Mouse (Mus musculus) MEL (cell line): Measurements from ENCODE around the gene Myrfl. TPM values are rescaled to one million over a fixed set of nuclear protein-coding genes. Genes with fewer than 3 reads are reported as not detected.

Experiments used
- DNase-seq: peaks from one replicate; pipeline ENCODE4 v3.0.0; 2011; ENCODE audit warnings: low read depth, low spot score
- H3K27ac ChIP-seq: 2 replicates; pipeline ENCODE4 v1.5.1; 2012; ENCODE audit warnings: low read depth, mild to moderate bottlenecking, control low read depth, low read length, moderate library complexity; ENCODE audit not compliant: control insufficient read depth
- H3K27me3 ChIP-seq, 2 experiments: fragments of 150-350 bp in 1 of 2; sonication (generic) in 1 of 2; 2 replicates each; pipeline ENCODE4 v1.6.1; 2012; ENCODE audit warnings: low read length in 2 of 2, mild to moderate bottlenecking in 2 of 2, improper control_type of control experiment in 1 of 2, moderate library complexity in 1 of 2; ENCODE audit not compliant: insufficient read depth in 2 of 2, control insufficient read depth in 1 of 2
- H3K36me3 ChIP-seq, 2 experiments: 2 replicates each; pipeline ENCODE4 v1.6.1; 2012 to 2014; ENCODE audit warnings: low read length in 2 of 2, improper control_type of control experiment in 1 of 2, inconsistent platforms in 1 of 2, mild to moderate bottlenecking in 1 of 2; ENCODE audit not compliant: insufficient read depth in 2 of 2, control insufficient read depth in 1 of 2
- H3K4me1 ChIP-seq, 2 experiments: fragments of 150-350 bp in 1 of 2; sonication (generic) in 1 of 2; 2 replicates each; pipeline ENCODE4 v1.6.1; 2012; ENCODE audit warnings: low read length in 2 of 2, improper control_type of control experiment in 1 of 2, mild to moderate bottlenecking in 1 of 2; ENCODE audit not compliant: insufficient read depth in 2 of 2, control insufficient read depth in 1 of 2
- H3K4me3 ChIP-seq, 2 experiments: fragments of 150-350 bp in 1 of 2; sonication (generic) in 1 of 2; 2 replicates each; pipeline ENCODE4 v1.5.1; 2012; ENCODE audit warnings: low read depth in 2 of 2, low read length in 2 of 2, mild to moderate bottlenecking in 2 of 2, moderate library complexity in 2 of 2, control low read depth in 1 of 2, improper control_type of control experiment in 1 of 2; ENCODE audit not compliant: control insufficient read depth in 1 of 2, insufficient read depth in 1 of 2
- H3K79me2 ChIP-seq: 2 replicates; pipeline ENCODE4 v1.6.1; 2012; ENCODE audit warnings: mild to moderate bottlenecking, low read length, moderate library complexity; ENCODE audit not compliant: control insufficient read depth, poor library complexity, insufficient read depth
- H3K9ac ChIP-seq: 2 replicates; pipeline ENCODE4 v1.6.1; 2012; ENCODE audit warnings: low read depth, mild to moderate bottlenecking, control low read depth, low read length, moderate library complexity; ENCODE audit not compliant: control insufficient read depth, poor library complexity, severe bottlenecking
- H3K9me3 ChIP-seq: fragments of 150-350 bp; sonication (generic); replicated peaks from 2 replicates; pipeline ENCODE4 v1.6.1; 2012; ENCODE audit warnings: mild to moderate bottlenecking, low read length, improper control_type of control experiment, moderate library complexity; ENCODE audit not compliant: insufficient read depth
- BHLHE40 ChIP-seq: IDR thresholded peaks from 2 replicates; pipeline ENCODE4 v1.6.1; 2012; ENCODE audit warnings: low read depth, mild to moderate bottlenecking, inconsistent platforms, low read length, improper control_type of control experiment, borderline replicate concordance
- CHD1 ChIP-seq: IDR thresholded peaks from 2 replicates; pipeline ENCODE4 v1.6.1; 2012; ENCODE audit warnings: low read depth, mild to moderate bottlenecking, inconsistent platforms, low read length, improper control_type of control experiment
- CTCF ChIP-seq, 3 experiments: IDR thresholded peaks in 2 of 3; conservative IDR thresholded peaks in 1 of 3; 2 replicates each; pipeline ENCODE4 v1.5.1; 2011 to 2012; ENCODE audit warnings: low read length in 3 of 3, low read depth in 2 of 3, mild to moderate bottlenecking in 2 of 3, improper control_type of control experiment in 1 of 3, inconsistent platforms in 1 of 3, mixed read lengths in 1 of 3, moderate library complexity in 1 of 3; ENCODE audit not compliant: control insufficient read depth in 1 of 3, insufficient read depth in 1 of 3, poor library complexity in 1 of 3, severe bottlenecking in 1 of 3
- ETS1 ChIP-seq: IDR thresholded peaks from 2 replicates; pipeline ENCODE4 v1.6.1; 2012; ENCODE audit warnings: low read depth, mild to moderate bottlenecking, inconsistent platforms, low read length, improper control_type of control experiment, moderate library complexity
- GABPA ChIP-seq: IDR thresholded peaks from 2 replicates; pipeline ENCODE4 v1.6.1; 2012; ENCODE audit warnings: low read depth, mild to moderate bottlenecking, inconsistent platforms, low read length, improper control_type of control experiment, moderate library complexity
- HCFC1 ChIP-seq: IDR thresholded peaks from 2 replicates; pipeline ENCODE4 v1.6.1; 2012; ENCODE audit warnings: low read depth, mild to moderate bottlenecking, inconsistent platforms, low read length, improper control_type of control experiment, moderate library complexity
- JUND ChIP-seq: IDR thresholded peaks from 2 replicates; pipeline ENCODE4 v1.6.1; 2011; ENCODE audit warnings: low read depth, mild to moderate bottlenecking, improper control_type of control experiment, low read length
- KAT2A ChIP-seq: conservative IDR thresholded peaks from 2 replicates; pipeline ENCODE4 v1.6.1; 2012; ENCODE audit warnings: low read depth, low read length, improper control_type of control experiment, inconsistent platforms
- MAX ChIP-seq: IDR thresholded peaks from 2 replicates; pipeline ENCODE4 v1.6.1; 2011; ENCODE audit warnings: low read length, improper control_type of control experiment
- MEF2A ChIP-seq: IDR thresholded peaks from 2 replicates; pipeline ENCODE4 v1.6.1; 2014; ENCODE audit warnings: low read depth, mild to moderate bottlenecking, inconsistent platforms, low read length, improper control_type of control experiment; ENCODE audit not compliant: poor library complexity, insufficient replicate concordance, severe bottlenecking; ENCODE audit errors: extremely low read depth
- NELFE ChIP-seq: IDR thresholded peaks from 2 replicates; pipeline ENCODE4 v1.6.1; 2011; ENCODE audit warnings: low read depth, low read length, improper control_type of control experiment
- NRF1 ChIP-seq: IDR thresholded peaks from 2 replicates; pipeline ENCODE4 v1.6.1; 2014; ENCODE audit warnings: low read depth, mild to moderate bottlenecking, inconsistent platforms, low read length, improper control_type of control experiment, moderate library complexity; ENCODE audit not compliant: poor library complexity, insufficient read depth, severe bottlenecking
- POLR2AphosphoS5 ChIP-seq: IDR thresholded peaks from 2 replicates; pipeline ENCODE4 v1.6.1; 2012; ENCODE audit warnings: low read depth, borderline replicate concordance, mild to moderate bottlenecking, inconsistent platforms, low read length, moderate library complexity, mixed read lengths
- RAD21 ChIP-seq: IDR thresholded peaks from 2 replicates; pipeline ENCODE4 v1.6.1; 2011; ENCODE audit warnings: mild to moderate bottlenecking, low read depth, low read length, improper control_type of control experiment
- RCOR1 ChIP-seq: IDR thresholded peaks from 2 replicates; pipeline ENCODE4 v1.6.1; 2012; ENCODE audit warnings: low read depth, mild to moderate bottlenecking, inconsistent platforms, low read length, improper control_type of control experiment
- TBP ChIP-seq: IDR thresholded peaks from 2 replicates; pipeline ENCODE4 v1.8.0; 2011; ENCODE audit warnings: low read depth, low read length, improper control_type of control experiment
- UBTF ChIP-seq: IDR thresholded peaks from 2 replicates; pipeline ENCODE4 v1.6.1; 2012; ENCODE audit warnings: low read depth, mild to moderate bottlenecking, inconsistent platforms, low read length, improper control_type of control experiment, moderate library complexity, borderline replicate concordance; ENCODE audit not compliant: insufficient read depth
- USF2 ChIP-seq, 2 experiments: IDR thresholded peaks; 2 replicates each; pipeline ENCODE4 v1.6.1; 2011 to 2012; ENCODE audit warnings: improper control_type of control experiment in 2 of 2, low read length in 2 of 2, borderline replicate concordance in 1 of 2, inconsistent platforms in 1 of 2, low read depth in 1 of 2, mild to moderate bottlenecking in 1 of 2; ENCODE audit not compliant: insufficient read depth in 1 of 2
- ZC3H11A ChIP-seq: IDR thresholded peaks from 2 replicates; pipeline ENCODE4 v1.6.1; 2012; ENCODE audit warnings: low read depth, mild to moderate bottlenecking, inconsistent platforms, low read length, improper control_type of control experiment
- ZKSCAN1 ChIP-seq: IDR thresholded peaks from 2 replicates; pipeline ENCODE4 v1.6.1; 2012; ENCODE audit warnings: low read depth, mild to moderate bottlenecking, inconsistent platforms, low read length, improper control_type of control experiment, moderate library complexity
- ZMIZ1 ChIP-seq: IDR thresholded peaks from 2 replicates; pipeline ENCODE4 v1.6.1; 2012; ENCODE audit warnings: low read depth, mild to moderate bottlenecking, inconsistent platforms, low read length, improper control_type of control experiment, moderate library complexity
- polyA plus RNA-seq, 2 experiments: library from polyadenylated mRNA; stranded (reverse) in 1 of 2; unstranded in 1 of 2; fragments of >175 nt in 1 of 2; fragments of >200 nt in 1 of 2; gene quantifications; 2 replicates each; pipeline versions ENCODE4 v1.2.1 to v1.2.4; 2012; ENCODE audit warnings: low replicate concordance in 2 of 2, low read depth in 1 of 2; ENCODE audit not compliant: insufficient read length in 2 of 2, insufficient read depth in 1 of 2, missing spikeins in 1 of 2
- total RNA-seq: library from RNA; depleted of rRNA; stranded (reverse); fragments of 300-350 nt; gene quantifications from 2 replicates; pipeline ENCODE4 v1.2.3, GENCODE M21; 2012

Myrfl gene
- total and polyA plus RNA-seq, 3 experiments: 0.03 TPM; not detected in 2

- Histone ChIP-seq H3K27me3 (no peaks in the 10 kb centered on the region), H3K4me1 (no peaks in the 10 kb centered on the region), H3K79me2 (no peaks in the 10 kb centered on the region), H3K36me3 (no peaks in the 10 kb centered on the region), H3K4me3 (no peak overlapping the region), H3K9ac (no peak overlapping the region), H3K9me3 (no peaks in the 10 kb centered on the region), H3K27ac (no peak overlapping the region)
- no peak for TF ChIP-seq ZKSCAN1
- TF ChIP-seq BHLHE40: no peak
- TF ChIP-seq ETS1: no peak
- TF ChIP-seq NELFE: no peak
- no peak for TF ChIP-seq MAX
- no peak for TF ChIP-seq JUND
- no peak for TF ChIP-seq USF2 (IDR thresholded peaks at IDR 0.05; ENCODE audit: borderline replicate concordance in 1 of 2, insufficient read depth in 1 of 2, low read depth in 1 of 2, low read length in 2 of 2)
- TF ChIP-seq KAT2A: no peak
- no peak for TF ChIP-seq ZC3H11A
- no peak for TF ChIP-seq MEF2A
- no peak for TF ChIP-seq ZMIZ1
- no peak for TF ChIP-seq TBP
- TF ChIP-seq GABPA: no peak
- no peak for TF ChIP-seq CHD1
- TF ChIP-seq HCFC1: no peak
- no peak for TF ChIP-seq RCOR1
- no peak for TF ChIP-seq UBTF
- no peak for TF ChIP-seq CTCF (IDR thresholded peaks at IDR 0.05 in 2 of 3, conservative IDR thresholded peaks at IDR 0.05 in 1 of 3; ENCODE audit: control insufficient read depth in 1 of 3, insufficient read depth in 1 of 3, low read depth in 2 of 3, low read length in 3 of 3, poor library complexity in 1 of 3, severe bottlenecking in 1 of 3)
- no peak for DNase-seq
Measured at GRCm38 (mm10) chr10:116871329-116872015, 25.2 kb downstream of the Myrfl start.

DNA sequence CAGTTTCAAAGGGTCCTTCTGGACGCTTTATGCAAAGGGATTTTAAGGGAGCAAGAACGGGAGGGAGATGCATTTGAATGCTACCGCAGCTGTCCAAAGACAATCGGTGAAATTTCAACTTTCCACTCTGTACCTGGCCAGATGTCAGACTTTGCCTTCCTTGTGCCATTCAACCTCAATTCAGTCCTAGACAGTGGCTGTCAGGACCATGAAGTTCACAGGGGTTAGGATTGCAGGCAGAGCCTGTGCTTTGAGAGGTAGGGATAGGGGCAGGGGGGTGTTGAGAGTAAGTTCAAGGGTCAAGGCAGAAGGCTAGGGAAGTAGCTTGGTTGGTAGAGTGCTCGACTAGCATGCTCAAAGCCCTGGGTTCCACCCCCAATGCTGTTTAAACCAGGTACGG is 25.9 kb downstream of the Myrfl start:
- Histone ChIP-seq H3K9ac (no peak overlapping the region), H3K27me3 (no peaks in the 10 kb centered on the region), H3K4me1 (no peaks in the 10 kb centered on the region), H3K36me3 (no peaks in the 10 kb centered on the region), H3K9me3 (no peaks in the 10 kb centered on the region), H3K79me2 (no peaks in the 10 kb centered on the region), H3K4me3 (no peak overlapping the region), H3K27ac (no peak overlapping the region)
- DNase-seq: no peak
- TF ChIP-seq USF2 (IDR thresholded peaks at IDR 0.05; ENCODE audit: borderline replicate concordance in 1 of 2, insufficient read depth in 1 of 2, low read depth in 1 of 2, low read length in 2 of 2) (no peak), NRF1 (no peak), HCFC1 (no peak), TBP (no peak), POLR2AphosphoS5 (no peak), RAD21 (no peak)
